Mouse (Mus musculus): ENCODE results near the gene Epb41l5.

- TF ChIP-seq GATA1 (IDR thresholded peaks at IDR 0.05; ENCODE audit: borderline replicate concordance, low read length), result no peak
- TF ChIP-seq FLI1 (IDR thresholded peaks at IDR 0.05; ENCODE audit: low read length), result no peak
Observed at GRCm38 (mm10) chr1:119696860-119697259, 48.1 kb upstream of the Epb41l5 start.

Measured in megakaryocyte, embryonic 14.5 days (primary cell).